Mouse (Mus musculus): ENCODE results near the gene Trappc2. TPM values are rescaled to one million over a fixed set of nuclear protein-coding genes. Genes with fewer than 3 reads are reported as not detected.
A peak's percentile ranks its signal among the peaks of the same experiment; 100 is the strongest.

The Trappc2 gene
- 0.17 and 0.22 TPM in 2 replicates for polyA plus RNA-seq (2012; rRNA removed)

DNA sequence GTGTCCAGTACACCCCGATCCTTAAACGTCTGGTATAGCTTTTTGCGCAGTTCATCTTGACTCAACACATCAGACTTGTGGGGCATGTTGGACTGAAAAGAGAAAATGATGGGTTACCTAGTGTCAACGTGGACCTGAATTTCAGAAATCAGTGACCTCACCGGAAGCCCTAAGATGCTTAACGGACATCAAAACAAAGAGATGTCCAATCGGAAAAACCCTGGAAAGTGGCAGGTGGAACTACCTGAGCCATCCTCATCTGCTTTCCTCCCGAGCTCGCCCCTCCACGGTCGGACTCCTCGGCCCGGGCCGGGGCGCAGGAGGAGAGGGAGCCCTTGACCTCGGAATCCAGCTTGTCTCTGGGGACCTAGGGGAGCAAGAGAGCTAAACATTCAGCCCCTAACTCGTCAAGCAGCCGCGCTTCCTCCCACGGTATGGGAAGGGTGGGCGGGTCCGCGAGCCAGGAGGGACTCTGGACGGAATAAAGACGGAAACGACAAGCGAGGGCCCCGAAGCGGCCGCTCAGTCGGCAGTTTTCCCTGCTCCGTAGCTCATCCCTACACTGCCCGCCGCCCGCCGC lies at the start of gene Trappc2:
Trappc2 (plus strand) TSS at position 539 of the 580 bp plus-strand sequence.
- TF ChIP-seq CTCF (IDR thresholded peaks at IDR 0.05; ENCODE audit: extremely low read depth, insufficient read length, insufficient replicate concordance, low read depth, low read length) = no peak
- no peak for TF ChIP-seq POLR2A (IDR thresholded peaks at IDR 0.05; ENCODE audit: low read depth, low read length)

DNA sequence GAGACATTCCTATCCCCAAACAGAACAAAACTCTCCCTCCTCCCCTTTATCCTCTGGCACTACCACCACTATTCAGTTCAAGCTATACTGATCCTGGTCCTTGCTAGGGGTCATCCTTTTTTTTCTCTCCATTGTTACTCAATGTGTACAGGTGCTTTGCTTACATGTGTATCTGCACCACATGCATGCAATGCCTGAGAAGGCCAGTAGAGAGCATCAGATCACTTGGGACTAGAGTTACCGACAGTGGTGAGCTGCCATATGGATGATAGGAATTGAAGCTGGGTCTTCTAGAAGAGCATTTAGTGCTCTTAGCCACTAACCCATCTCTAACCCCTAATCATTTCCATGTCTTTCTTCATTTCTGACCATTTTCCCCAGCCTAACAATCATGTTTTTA lies 46.6 kb upstream of the Trappc2 start:
- Histone ChIP-seq H3K36me3 (ENCODE audit: control insufficient read depth, insufficient read depth, low read length) (peaks cover 7% of the 10 kb centered on the region), H3K4me3 (ENCODE audit: low read depth, low read length) (no peak overlapping the region), H3K27me3 (ENCODE audit: control insufficient read depth, insufficient read depth, low read length) (no peaks in the 10 kb centered on the region), H3K4me1 (ENCODE audit: control insufficient read depth, insufficient read depth, insufficient read length, low read length) (no peaks in the 10 kb centered on the region), H3K27ac (ENCODE audit: insufficient read depth, low read depth, low read length) (no peak overlapping the region)
- WGBS = 76% methylated on average over 1 of the region's 1 CpGs
- no peak for TF ChIP-seq CTCF (IDR thresholded peaks at IDR 0.05; ENCODE audit: extremely low read depth, insufficient read length, insufficient replicate concordance, low read depth, low read length)
- TF ChIP-seq POLR2A (IDR thresholded peaks at IDR 0.05; ENCODE audit: low read depth, low read length) = no peak

More for the DNA sequence above, at the start of gene Trappc2:
- H3K36me3 ChIP-seq (ENCODE audit: control insufficient read depth, insufficient read depth, low read length) = peaks cover 1% of the 10 kb centered on the region; the same call in 1 of the 2 replicates
- H3K4me1 ChIP-seq (ENCODE audit: control insufficient read depth, insufficient read depth, insufficient read length, low read length) = no peaks in the 10 kb centered on the region
- peak within 1 kb of the TSS; percentile 56 for H3K27ac ChIP-seq (ENCODE audit: insufficient read depth, low read depth, low read length)
- no peaks in the 10 kb centered on the region for H3K27me3 ChIP-seq (ENCODE audit: control insufficient read depth, insufficient read depth, low read length)
- 17% methylated on average over 33 of the region's 36 CpGs for WGBS
- H3K4me3 ChIP-seq (ENCODE audit: low read depth, low read length) = peak within 1 kb of the TSS; percentile 76

DNA sequence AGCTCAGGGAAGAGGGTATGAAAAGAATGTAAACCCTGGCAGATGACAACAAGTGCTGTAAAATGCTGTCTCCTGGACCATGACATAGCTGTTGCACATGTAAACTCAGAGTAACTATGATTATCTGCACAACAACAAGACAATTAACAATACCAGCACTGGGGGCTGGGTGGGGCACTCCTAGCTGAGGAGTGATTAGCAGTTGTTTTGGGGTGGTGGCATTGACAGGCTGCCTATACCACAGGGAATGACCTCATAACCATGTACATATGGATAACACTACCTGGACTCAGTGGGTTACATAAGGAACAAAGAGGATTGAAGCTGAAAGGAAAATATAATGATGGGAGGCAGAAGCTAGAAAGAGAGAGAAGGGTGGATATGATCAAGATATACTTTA lies 32.5 kb upstream of the Trappc2 start:
- Histone ChIP-seq H3K4me1 (ENCODE audit: control insufficient read depth, insufficient read depth, insufficient read length, low read length) (no peaks in the 10 kb centered on the region), H3K36me3 (ENCODE audit: control insufficient read depth, insufficient read depth, low read length) (peaks cover 11% of the 10 kb centered on the region), H3K27me3 (ENCODE audit: control insufficient read depth, insufficient read depth, low read length) (no peaks in the 10 kb centered on the region), H3K4me3 (ENCODE audit: low read depth, low read length) (no peak overlapping the region), H3K27ac (ENCODE audit: insufficient read depth, low read depth, low read length) (no peak overlapping the region)
- TF ChIP-seq POLR2A (IDR thresholded peaks at IDR 0.05; ENCODE audit: low read depth, low read length) (no peak), CTCF (IDR thresholded peaks at IDR 0.05; ENCODE audit: extremely low read depth, insufficient read length, insufficient replicate concordance, low read depth, low read length) (no peak)

DNA sequence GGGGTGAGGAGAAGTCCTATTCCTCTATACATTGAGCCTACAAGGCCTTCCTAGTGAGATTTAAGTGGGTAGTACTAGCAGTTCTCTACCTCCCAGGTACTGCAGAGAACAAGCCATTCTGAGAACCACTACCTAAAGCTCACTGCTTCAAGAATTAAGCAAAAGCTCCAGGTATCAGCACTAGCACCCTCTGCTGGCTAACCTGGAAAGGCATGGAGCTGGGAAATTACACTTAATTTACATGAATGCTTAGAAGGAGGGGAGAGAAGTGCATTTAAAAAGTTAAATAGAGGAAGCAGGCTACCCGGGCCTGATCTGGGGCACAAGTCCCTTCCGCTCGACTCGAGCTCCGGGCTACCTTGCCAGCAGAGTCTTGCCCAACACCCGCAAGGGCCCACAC lies 24.2 kb upstream of the Trappc2 start:
- H3K36me3 ChIP-seq (ENCODE audit: control insufficient read depth, insufficient read depth, low read length) = 0 out of 2 replicates have a peak, but pooled peaks cover 2% of the 10 kb centered on the region
- no peaks in the 10 kb centered on the region for H3K4me1 ChIP-seq (ENCODE audit: control insufficient read depth, insufficient read depth, insufficient read length, low read length)
- 78% methylated on average over 6 of the region's 6 CpGs for WGBS
- H3K27me3 ChIP-seq (ENCODE audit: control insufficient read depth, insufficient read depth, low read length) = no peaks in the 10 kb centered on the region
- H3K27ac ChIP-seq (ENCODE audit: insufficient read depth, low read depth, low read length) = no peak overlapping the region
- no peak overlapping the region for H3K4me3 ChIP-seq (ENCODE audit: low read depth, low read length)
- TF ChIP-seq CTCF (IDR thresholded peaks at IDR 0.05; ENCODE audit: extremely low read depth, insufficient read length, insufficient replicate concordance, low read depth, low read length) (no peak), POLR2A (IDR thresholded peaks at IDR 0.05; ENCODE audit: low read depth, low read length) (no peak)

DNA sequence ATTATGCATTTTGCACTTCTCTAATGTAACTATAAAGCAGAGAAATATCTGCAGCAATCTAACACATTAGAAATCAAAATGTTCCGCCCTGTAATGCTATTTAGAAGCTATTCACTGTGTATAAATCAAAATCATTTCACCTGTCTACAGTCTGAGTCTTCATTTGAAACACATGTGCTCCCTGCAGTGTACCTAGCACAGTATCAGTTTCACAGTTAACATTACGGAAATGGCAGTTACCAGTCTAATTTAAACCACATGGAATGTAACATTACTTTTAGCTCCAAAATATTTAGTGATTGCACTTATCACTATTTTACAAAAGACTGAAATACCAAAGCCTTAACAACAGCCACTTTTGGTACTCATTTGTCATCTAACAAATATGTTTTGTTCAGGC lies 5.6 kb upstream of the Trappc2 start:
- Histone ChIP-seq H3K4me3 (ENCODE audit: low read depth, low read length) (no peak overlapping the region), H3K27me3 (ENCODE audit: control insufficient read depth, insufficient read depth, low read length) (no peaks in the 10 kb centered on the region), H3K36me3 (ENCODE audit: control insufficient read depth, insufficient read depth, low read length) (peaks cover 3% of the 10 kb centered on the region; the same call in 1 of the 2 replicates), H3K4me1 (ENCODE audit: control insufficient read depth, insufficient read depth, insufficient read length, low read length) (no peaks in the 10 kb centered on the region), H3K27ac (ENCODE audit: insufficient read depth, low read depth, low read length) (no peak overlapping the region)
- TF ChIP-seq CTCF (IDR thresholded peaks at IDR 0.05; ENCODE audit: extremely low read depth, insufficient read length, insufficient replicate concordance, low read depth, low read length) = no peak
- no peak for TF ChIP-seq POLR2A (IDR thresholded peaks at IDR 0.05; ENCODE audit: low read depth, low read length)
- 94% methylated on average over 2 of the region's 2 CpGs for WGBS

DNA sequence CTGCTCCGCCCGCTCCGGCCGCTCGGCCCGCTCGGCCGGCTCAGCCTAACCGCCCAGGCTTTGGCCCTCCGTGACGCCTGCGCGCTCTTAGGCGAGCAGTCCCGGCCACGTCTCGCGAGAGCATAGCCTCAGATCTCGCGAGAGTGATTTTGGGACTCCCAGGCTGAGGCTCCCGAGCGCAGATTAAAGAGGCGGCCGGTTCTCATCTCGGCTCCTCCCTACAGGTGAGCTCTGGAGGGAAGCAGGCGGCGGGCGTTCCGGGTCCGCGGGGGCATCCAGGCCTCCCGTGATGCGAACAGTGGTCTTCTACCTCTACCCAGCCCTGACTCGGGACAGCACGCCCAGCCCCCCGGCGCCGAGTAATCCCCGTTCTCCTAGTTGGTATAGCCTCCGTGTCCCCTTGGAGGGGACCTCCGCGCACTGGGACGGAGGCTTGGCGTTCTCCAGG lies 266 bp downstream of the Trappc2 start, which contains the start of gene Ofd1:
Ofd1 (minus strand) TSS at position 89 of the 448 bp plus-strand sequence.
- peaks cover 1% of the 10 kb centered on the region; the same call in 1 of the 2 replicates for H3K36me3 ChIP-seq (ENCODE audit: control insufficient read depth, insufficient read depth, low read length)
- H3K27me3 ChIP-seq (ENCODE audit: control insufficient read depth, insufficient read depth, low read length) = no peaks in the 10 kb centered on the region
- WGBS = 11% methylated on average over 44 of the region's 44 CpGs
- TF ChIP-seq POLR2A (IDR thresholded peaks at IDR 0.05; ENCODE audit: low read depth, low read length) (peak; percentile 88), CTCF (IDR thresholded peaks at IDR 0.05; ENCODE audit: extremely low read depth, insufficient read length, insufficient replicate concordance, low read depth, low read length) (no peak)
- H3K27ac ChIP-seq (ENCODE audit: insufficient read depth, low read depth, low read length) = peak within 1 kb of the TSS; percentile 56
- no peaks in the 10 kb centered on the region for H3K4me1 ChIP-seq (ENCODE audit: control insufficient read depth, insufficient read depth, insufficient read length, low read length)
- H3K4me3 ChIP-seq (ENCODE audit: low read depth, low read length) = peak within 1 kb of the TSS; percentile 76

DNA sequence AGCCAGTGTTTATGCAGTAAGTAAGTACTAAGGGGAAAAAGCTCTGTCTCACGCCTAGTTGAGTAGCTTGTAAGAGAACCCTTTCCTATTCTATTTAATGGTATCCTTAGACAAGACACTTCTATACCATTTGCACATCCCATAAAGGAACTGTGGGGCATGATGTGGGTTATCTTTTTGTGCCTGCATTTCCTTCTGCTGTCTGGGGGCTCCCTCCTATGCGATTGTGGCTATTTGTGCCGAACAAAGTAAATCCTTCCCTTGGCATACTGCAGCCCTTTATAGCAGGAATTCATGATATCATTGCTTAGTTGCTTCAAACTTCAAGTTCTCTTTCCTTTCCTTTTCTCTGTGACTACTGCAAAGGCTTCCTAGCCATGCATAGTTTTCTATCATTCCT lies 4.2 kb downstream of the Trappc2 start:
- Histone ChIP-seq H3K27ac (ENCODE audit: insufficient read depth, low read depth, low read length) (no peak overlapping the region), H3K4me1 (ENCODE audit: control insufficient read depth, insufficient read depth, insufficient read length, low read length) (no peaks in the 10 kb centered on the region), H3K4me3 (ENCODE audit: low read depth, low read length) (no peak overlapping the region), H3K36me3 (ENCODE audit: control insufficient read depth, insufficient read depth, low read length) (no peaks in the 10 kb centered on the region), H3K27me3 (ENCODE audit: control insufficient read depth, insufficient read depth, low read length) (no peaks in the 10 kb centered on the region)
- 79% methylated on average over 3 of the region's 3 CpGs for WGBS
- TF ChIP-seq POLR2A (IDR thresholded peaks at IDR 0.05; ENCODE audit: low read depth, low read length) (no peak), CTCF (IDR thresholded peaks at IDR 0.05; ENCODE audit: extremely low read depth, insufficient read length, insufficient replicate concordance, low read depth, low read length) (no peak)

Measured in small intestine, adult 2 months (tissue).